Mouse (Mus musculus) skeletal muscle tissue, adult 2 months (tissue): ENCODE measurements around the gene Rpp25l.
"Not testable (repeated sequence)": the region's sequence is repeated elsewhere in the genome, so short reads cannot be mapped to it uniquely, and the experiment has no call there.

Experiments used
- DNase-seq: peaks from one replicate; pipeline ENCODE4 v3.0.0-alpha.2; 2012; ENCODE audit warnings: low read depth, low spot score

Gene Rpp25l

DNA sequence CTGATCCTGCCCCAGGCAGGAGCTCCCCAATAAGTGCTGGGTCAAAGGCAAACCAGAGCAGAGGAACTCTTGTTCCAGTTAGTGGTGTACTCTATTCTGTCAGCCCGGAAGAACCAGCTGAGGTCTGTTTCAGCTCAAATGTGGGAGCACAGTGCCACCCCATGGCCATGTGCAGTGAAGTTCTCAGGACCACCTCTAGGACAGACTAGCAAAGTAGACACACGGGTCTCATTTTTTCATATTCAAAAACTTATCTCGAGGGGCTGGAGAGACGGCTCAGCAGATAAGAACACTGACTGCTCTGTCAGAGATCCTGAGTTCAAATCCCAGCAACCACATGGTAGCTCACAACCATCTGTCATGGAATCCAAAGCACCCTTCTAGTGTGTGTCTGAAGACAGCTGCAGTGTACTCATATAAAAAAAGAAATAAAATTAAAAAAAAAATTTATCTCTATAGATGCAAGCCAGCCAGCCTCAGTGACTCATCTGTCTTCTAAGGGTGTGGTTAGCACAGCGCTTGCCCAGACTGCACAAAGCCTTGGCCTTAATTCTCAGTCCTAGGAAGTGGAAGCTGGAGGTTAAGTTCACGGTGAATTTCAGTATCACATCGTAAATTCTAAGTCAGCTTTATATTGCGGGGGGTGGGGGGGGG is 24.4 kb upstream of the Rpp25l start:
- peak; percentile 57 for DNase-seq

DNA sequence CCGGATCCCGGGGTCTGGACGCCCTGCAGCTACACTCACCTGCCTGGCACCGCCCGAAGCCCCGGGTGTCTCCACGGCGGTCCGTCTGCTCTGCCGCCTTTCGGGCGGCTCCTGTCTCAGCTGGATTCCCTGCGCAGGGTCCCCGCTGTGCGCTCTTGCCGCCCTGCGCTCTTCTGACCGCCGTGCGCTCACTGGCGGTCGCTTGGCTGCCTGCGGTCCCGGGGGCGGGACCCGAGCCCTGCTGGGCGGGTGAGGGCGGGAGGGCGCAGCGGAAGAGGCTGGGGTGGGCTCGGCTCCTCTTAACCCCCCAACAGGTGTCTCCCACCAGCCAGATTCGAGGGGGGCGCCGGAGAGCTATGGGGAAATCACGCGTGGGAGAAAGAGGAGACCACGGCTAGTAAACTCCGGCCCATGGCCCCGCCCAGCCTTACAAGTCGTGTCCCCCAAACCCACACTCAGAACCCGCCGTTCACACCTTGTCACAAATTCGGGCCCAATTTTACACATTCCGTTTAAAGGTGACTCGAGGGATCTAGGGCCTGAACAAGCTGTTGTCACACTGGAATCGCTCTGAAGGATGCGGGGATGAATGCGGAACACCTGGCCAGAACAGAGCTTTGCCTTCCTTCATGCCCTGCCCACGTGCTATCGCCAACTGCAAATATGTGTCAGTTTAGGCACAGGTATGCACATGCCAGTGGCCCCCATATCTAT is 17.9 kb upstream of the Rpp25l start, which contains the start of gene Arid3c:
TSS of gene Arid3c (minus strand) at position 91 of the 714 bp plus-strand sequence.
- no peak for DNase-seq

DNA sequence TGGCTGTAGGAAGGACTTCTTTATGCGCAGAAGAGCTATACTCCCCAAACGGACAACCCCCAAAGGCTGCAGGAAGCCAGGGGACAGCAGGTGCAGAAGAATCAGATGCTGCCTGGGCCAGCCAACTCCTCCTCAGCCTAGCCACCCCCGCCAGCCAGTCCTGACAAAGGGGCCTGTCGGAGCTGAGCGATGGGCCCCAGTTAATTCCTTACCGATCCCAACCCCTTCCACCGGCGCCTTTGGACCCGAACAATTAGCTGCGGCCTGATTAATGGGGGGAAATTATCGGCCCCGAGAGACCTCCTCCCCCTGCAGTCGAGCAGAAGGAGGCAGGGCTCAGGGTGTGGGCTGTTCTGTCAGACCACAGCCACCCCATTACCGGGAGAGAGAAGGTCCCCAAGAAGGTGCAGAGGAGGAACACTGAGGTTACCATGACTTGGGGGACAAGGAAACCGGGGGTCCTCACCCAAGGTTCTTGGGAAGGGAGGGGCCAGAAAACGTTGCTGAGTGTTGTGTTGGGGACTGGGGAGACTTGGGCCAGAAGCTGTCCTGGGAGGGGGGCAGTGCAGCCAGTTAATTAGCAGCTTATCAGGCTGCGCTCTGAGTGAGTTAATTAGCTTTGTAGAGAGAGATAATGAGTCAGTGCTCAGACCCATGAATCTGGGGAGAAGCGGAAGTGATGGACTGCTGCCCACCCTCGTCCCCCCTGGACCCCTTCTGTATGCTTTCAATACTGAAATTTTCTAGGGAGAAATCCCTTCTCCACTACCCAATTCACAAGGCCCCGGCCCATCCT is 13.7 kb upstream of the Rpp25l start:
- DNase-seq: no peak

DNA sequence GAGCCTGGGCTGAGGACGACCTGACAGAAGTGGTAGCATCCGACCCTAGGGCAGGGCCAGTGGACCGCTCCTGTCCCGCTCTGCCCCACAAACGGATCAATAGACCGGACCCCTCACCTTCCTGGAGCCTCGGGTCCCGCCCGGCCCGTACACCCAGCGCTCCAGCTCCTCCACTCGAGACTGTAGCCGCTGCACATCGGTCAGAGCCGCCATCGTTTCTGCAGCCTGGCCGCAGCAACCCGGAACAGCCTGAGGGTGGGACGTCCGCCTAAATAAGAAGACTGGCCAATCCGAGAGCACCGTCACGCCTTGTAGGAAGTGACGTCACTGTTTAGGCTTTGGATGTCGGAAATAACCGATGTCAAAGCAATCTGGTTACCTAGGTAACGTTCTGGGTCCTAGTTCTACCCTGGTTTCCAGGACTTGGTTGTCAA is 9.6 kb upstream of the Rpp25l start, which contains the start of gene Dctn3:
TSS of gene Dctn3 (minus strand) at position 253 of the 434 bp plus-strand sequence.
- peak; percentile 94 for DNase-seq

DNA sequence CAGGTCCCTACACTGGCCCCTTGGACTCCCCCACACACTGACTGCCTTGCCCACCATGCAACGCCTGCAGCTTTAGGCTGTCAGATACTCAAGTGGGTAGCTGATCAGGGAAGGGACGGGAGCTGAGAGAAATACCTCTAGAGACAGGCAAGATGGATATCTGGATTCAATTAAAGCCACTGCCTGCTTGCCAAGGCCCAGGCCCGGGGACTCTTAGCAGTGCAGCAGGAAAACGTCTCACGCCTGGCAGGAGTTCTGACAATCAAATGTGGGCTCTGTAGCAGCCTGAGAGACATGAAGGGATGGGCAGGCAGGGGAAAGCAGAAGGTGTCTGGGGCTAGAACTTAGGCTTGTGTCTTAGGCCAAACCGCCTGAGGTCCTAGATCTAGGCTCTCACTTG is 3.5 kb upstream of the Rpp25l start:
- no peak for DNase-seq

DNA sequence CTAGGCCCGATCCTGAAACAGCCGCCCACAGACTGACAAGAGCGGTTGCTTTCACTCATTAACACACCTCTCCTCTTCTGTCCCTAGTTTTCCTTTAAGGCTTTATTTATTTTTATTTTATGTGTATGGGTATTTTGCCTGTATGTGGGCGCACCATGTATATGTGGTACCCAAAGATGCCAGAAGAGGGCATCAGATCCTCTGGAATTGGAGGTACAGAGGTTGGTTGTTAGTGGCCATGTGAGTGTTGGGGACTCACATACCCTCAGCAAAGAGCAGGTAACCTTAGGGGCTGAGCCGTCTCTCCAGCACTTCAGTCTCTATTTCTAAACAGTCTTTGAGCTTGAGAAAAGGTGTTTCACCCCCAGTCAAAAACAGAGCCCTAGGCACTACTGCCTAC is 2.3 kb upstream of the Rpp25l start:
- DNase-seq: no peak

DNA sequence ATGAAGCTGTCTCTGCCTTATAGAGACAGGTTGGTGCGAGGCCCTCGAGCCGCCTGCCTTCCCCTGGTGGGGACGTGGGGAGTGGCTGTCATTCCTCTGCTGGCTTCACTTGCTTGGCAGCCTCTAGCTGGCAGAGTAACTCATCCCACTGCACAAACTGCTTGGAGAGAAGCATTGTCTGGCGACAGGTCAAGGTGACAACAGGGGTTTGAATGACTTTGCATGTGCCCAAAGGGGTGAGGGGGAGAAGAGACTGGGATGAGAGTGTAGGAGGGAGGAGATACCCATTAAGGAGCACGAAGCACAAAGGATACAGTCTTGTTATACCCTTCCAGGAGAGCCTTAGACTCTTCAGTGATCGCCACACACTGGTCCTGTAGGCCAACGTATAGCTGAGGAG is 1.7 kb upstream of the Rpp25l start:
- no peak for DNase-seq

DNA sequence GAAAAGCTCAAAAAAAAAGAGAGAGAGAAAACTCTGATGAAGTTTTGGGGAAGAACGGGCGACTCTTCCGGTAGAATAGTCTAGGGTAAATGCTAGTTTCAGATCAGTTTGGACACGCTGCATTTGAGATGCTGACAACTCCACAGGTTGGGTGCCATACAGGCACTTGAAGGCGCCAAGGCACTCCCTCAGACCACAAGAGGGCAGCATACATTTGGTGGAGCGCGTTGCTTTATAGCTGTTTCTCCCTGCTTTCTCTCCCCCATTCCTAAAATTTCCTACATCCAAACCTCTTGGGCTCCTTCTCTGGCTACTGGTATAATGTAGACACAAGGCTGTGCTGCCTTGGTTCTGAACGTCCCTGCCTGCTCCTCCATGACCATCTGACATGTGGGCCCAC is 942 bp upstream of the Rpp25l start:
- DNase-seq: peak; percentile 55

DNA sequence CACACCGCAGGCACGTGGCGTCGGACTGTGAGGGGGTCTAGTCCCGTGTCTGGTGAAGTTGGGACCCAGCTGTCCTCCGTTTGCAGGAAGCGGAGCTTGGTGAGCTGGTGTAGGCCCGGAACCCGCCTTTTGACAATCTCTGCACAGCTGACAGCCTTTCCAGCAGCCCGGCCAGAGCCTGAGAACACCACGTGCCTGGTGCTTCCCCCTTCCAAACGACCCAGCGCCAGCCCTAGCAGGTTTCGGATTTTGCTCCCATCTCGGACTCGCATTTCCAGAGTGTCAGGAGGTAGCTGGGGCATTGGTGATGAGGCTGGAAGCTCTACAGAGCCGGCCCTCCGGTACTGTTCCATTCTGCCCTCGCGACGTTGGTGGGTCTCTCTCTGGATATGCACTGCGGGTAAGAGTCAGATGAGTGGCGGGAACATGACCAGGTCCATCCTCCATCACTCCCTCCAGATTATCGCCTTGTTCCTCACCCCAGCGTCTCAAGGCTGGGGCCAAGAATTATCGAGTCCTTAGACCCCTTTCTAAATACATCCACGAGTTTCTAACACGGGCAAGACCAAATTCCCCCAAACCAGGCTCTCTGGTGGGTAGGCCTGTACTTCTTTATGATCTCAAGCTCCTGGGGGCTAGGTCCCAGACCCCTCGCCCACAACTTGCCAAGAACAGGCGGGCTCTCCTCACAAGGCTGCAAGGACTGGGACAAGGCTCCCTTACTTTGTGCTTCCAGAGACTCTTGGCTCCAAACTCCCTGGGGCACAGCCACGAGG is 725 bp downstream of the Rpp25l start:
- peak; percentile 63 for DNase-seq

GRCm38 (mm10) chr4:41711705-41712375 is 1.5 kb downstream of the Rpp25l start:
- DNase-seq: no peak

DNA sequence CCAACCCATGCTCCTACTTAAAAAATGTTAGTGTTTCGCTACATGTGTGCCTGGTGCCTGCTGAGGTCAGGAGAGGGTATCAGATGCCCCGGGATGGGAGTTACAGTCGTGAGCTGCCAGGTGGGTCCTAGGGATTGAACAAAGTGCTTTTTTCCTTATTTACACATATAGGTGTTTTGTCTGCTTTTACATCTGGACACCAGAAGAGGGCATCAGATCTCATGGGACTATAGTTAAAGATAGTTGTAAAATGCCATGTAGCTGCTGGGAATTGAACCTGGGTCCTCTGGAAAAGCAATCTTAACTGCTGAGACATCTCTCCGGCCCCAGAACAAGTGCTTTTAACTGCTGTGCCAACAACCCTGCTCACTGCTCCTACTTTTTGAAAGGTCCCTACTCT is 3.1 kb downstream of the Rpp25l start:
- DNase-seq: no peak

- no peak for DNase-seq
These were observed 5.1 kb downstream of the Rpp25l start for GRCm38 (mm10) chr4:41708192-41708745.

GRCm38 (mm10) chr4:41707011-41707535 is 6.3 kb downstream of the Rpp25l start:
- peak; percentile 57 for DNase-seq

DNA sequence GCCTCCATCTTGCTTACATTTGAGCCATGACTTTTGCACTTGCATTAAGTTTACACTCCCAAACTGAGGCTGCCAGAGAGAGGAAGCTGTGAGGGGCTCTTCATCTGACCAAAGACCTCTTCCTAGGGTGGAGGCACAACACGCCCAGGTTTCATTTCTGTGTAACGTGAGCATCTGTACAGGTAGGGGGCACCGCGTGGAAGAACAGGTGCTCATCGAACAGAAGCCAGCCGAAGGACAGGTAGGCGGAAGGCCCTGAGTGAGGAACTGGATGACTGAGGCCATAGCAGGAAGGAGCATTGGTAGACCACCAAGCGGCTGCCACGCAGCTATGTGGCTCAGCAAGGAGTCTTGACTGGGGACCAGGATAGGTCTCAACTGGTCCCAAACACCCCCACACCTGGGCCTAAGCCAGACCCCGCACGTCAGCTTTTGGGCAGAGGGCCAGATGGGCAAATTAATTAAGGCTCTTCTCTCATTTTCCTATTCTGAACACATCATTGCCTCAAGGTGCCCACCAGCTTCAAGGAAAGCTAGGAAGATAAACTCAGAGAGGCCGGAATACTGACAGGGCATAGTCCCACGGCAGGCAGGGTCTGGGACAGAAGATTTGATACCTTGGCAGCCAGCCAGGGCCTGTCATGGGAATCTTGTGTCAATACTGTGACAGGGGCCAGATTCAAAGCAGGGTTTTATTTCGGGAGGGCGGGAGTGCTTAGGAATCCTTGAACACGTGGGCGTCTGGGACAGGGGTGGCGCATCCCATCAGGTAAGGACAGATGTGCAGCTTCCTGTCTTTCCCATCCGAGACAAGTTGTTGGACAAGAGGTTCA is 7.2 kb downstream of the Rpp25l start:
- no peak for DNase-seq

DNA sequence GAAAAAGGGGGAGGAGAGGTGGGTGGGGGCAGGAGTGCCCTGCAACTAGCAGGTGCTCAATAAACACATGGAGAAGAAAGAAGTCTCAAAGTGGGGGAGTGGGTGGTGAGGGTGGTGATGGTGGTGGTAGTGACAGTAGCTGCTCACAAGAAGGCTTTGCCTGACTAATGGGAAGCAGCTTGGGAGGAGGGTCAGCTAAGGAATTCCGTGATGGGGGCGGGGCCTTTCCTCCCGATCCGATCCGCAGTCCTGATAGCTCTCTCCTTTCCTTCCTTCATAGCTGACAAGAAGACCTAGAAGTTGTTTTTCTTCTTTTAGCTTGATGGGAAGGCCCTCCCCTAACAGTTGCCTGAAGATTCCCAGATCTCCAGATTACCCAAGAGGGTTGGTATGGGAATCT is 8.7 kb downstream of the Rpp25l start:
- no peak for DNase-seq

DNA sequence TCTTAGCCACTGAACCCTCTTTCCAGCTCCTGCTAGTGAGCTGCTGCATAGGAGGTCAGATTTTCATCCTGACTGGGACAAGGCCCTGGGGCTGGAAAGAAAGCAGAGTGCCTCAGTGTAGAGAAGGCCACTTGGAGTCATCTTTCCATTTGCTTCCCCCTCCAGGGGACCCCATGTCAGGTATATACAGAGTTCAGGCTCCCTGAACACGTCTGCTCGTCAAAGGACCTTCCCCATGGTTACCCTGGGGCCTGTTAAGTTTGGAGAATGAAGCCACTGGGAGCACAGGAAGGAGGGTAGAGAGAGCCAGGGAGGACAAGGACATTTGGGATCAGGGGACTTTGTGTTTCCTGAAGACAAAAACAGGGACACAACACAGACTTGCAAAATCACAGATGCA is 11.1 kb downstream of the Rpp25l start:
- DNase-seq: not testable (repeated sequence)

DNA sequence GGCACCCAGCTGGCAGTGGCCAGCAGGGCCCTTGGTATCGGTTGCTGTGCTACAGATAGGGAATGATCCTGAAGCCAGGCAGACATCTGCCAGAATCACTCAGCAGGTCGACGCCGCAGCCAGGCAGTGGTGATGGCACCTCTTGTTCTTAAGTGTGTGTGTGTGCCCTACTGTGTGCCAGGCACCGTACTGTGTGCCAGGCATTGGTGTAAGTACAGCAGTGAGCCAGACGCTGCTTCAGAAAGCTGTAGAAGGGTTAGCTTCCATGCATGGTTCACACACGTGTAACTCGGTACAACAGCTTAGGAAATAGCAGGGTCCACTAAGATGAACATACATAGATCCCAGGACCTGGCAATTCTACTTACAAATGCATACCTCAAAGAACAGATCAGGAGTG is 13.1 kb downstream of the Rpp25l start:
- DNase-seq: not testable (repeated sequence)

- not testable (repeated sequence) for DNase-seq
These were observed 13.6 kb downstream of the Rpp25l start, which contains the start of gene Il11ra1 for GRCm38 (mm10) chr4:41699783-41700182. Gene Il11ra1 (plus strand): TSS chr4:41699989.

DNA sequence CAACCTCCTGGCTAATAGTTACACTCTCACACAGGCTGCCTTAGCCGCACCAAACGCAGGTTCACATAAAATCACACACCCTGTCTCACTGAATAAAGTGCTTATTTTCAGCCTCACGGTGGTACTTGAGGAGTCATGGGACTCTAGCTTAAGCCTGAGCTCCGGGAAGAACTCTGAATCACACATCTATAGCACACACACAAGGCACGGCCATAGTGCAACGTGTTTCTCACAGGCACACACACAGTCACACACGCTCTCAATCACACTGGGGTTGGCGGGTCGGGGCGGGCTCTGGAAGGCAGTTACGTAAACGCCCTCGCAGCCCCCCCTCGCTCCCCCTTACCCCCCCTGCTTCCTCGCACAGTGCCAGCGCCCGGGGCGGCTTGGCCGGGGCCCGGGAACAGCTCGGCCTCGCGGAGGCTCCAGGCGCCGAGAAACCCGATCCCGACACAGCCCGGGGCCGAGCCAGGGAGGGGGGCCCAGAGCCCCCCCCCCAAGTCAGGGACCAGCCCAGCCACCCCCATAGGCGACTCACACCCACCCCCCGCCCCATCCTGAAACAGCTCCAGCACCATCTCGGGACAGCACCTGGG is 14.8 kb downstream of the Rpp25l start:
- DNase-seq: peak; percentile 71
